Mouse (Mus musculus) liver, embryonic 15.5 days (tissue): ENCODE measurements around the gene Sbno1. TPM values are rescaled to one million over a fixed set of nuclear protein-coding genes. Genes with fewer than 3 reads are reported as not detected.
"Not testable (repeated sequence)": the region's sequence is repeated elsewhere in the genome, so short reads cannot be mapped to it uniquely, and the experiment has no call there.

ENCODE experiments used
- ATAC-seq: fragments of 200-750 bp; cut with Nextera tagmentation; 2 replicates; pipeline ENCODE4 v1.8.0; 2017; ENCODE audit warnings: moderate number of reproducible peaks, mild to moderate bottlenecking, moderate library complexity; ENCODE audit not compliant: insufficient read depth
- H3K27ac ChIP-seq: fragments of 300-500 bp; sonication (generic); replicated peaks from 2 replicates; pipeline ENCODE4 v1.5.1; 2015; ENCODE audit warnings: mild to moderate bottlenecking, inconsistent platforms
- H3K27me3 ChIP-seq: fragments of 300-500 bp; sonication (generic); 2 replicates; pipeline ENCODE4 v1.6.1; 2015; ENCODE audit warnings: mild to moderate bottlenecking, inconsistent platforms
- H3K36me3 ChIP-seq: fragments of 300-500 bp; sonication (generic); replicated peaks from 2 replicates; pipeline ENCODE4 v1.6.1; 2015; ENCODE audit warnings: moderate library complexity, mild to moderate bottlenecking, inconsistent platforms
- H3K4me1 ChIP-seq: fragments of 300-500 bp; sonication (generic); replicated peaks from 2 replicates; pipeline ENCODE4 v1.6.1; 2015; ENCODE audit warnings: inconsistent platforms
- H3K4me2 ChIP-seq: fragments of 300-500 bp; sonication (generic); 2 replicates; pipeline ENCODE4 v1.6.1; 2015; ENCODE audit warnings: moderate library complexity, mild to moderate bottlenecking, inconsistent platforms
- H3K4me3 ChIP-seq: fragments of 300-500 bp; sonication (generic); replicated peaks from 2 replicates; pipeline ENCODE4 v1.5.1; 2015; ENCODE audit warnings: mild to moderate bottlenecking, inconsistent platforms
- H3K9ac ChIP-seq: fragments of 300-500 bp; sonication (generic); 2 replicates; pipeline ENCODE4 v1.6.1; 2015; ENCODE audit warnings: moderate library complexity, mild to moderate bottlenecking, inconsistent platforms
- H3K9me3 ChIP-seq: fragments of 300-500 bp; sonication (generic); replicated peaks from 2 replicates; pipeline ENCODE4 v1.6.1; 2016; ENCODE audit warnings: inconsistent platforms
- WGBS: fragments of 180-500 bp; shearing (Covaris S2); methylation state at CpG from one replicate; pipeline ENCODE4 v1.1.7; 2015; ENCODE audit warnings: mixed read lengths; ENCODE audit not compliant: insufficient replicate concordance; 5-methylcytosine and 5-hydroxymethylcytosine counted together
- polyA plus RNA-seq: library from polyadenylated mRNA; unstranded; fragments of >200 nt; fragmentation: Nextera tagmentation; extraction: Ambion mirVana; gene quantifications from 2 replicates; pipeline ENCODE4 v1.2.1, GENCODE M21; 2015

Gene Sbno1
- polyA plus RNA-seq, 1 experiment from 2014 or later, result 35.3 TPM

- H3K9me3 ChIP-seq, result no peaks in the 10 kb centered on the region
- H3K27me3 ChIP-seq, result no peaks in the 10 kb centered on the region
- H3K4me3 ChIP-seq, result no peak overlapping the region
- H3K4me1 ChIP-seq, result no peaks in the 10 kb centered on the region
- no peak for ATAC-seq
- no peak overlapping the region for H3K27ac ChIP-seq
- no peak overlapping the region for H3K9ac ChIP-seq
- WGBS, result 81% methylated on average over 2 of the region's 2 CpGs
- no peak overlapping the region for H3K4me2 ChIP-seq
- peaks cover 27% of the 10 kb centered on the region for H3K36me3 ChIP-seq
Observed at GRCm38 (mm10) chr5:124365754-124366153, 60.0 kb downstream of the Sbno1 start.

- peaks cover 13% of the 10 kb centered on the region for H3K36me3 ChIP-seq
- no peak overlapping the region for H3K4me2 ChIP-seq
- no peak overlapping the region for H3K27ac ChIP-seq
- H3K4me3 ChIP-seq, result no peak overlapping the region
- H3K4me1 ChIP-seq, result no peaks in the 10 kb centered on the region
- ATAC-seq, result no peak
- H3K27me3 ChIP-seq, result no peaks in the 10 kb centered on the region
- no peaks in the 10 kb centered on the region for H3K9me3 ChIP-seq
- H3K9ac ChIP-seq, result no peak overlapping the region
- WGBS, result 74% methylated on average over 6 of the region's 6 CpGs
Observed at GRCm38 (mm10) chr5:124364173-124364918, 61.5 kb downstream of the Sbno1 start.

GRCm38 (mm10) chr5:124362982-124363381 is 62.8 kb downstream of the Sbno1 start, which contains the start of gene Cdk2ap1:
Gene Cdk2ap1, minus strand, starts transcription at chr5:124363082.
- not testable (repeated sequence) for H3K36me3 ChIP-seq, H3K27ac ChIP-seq, H3K4me3 ChIP-seq, H3K4me1 ChIP-seq, H3K4me2 ChIP-seq, H3K9me3 ChIP-seq, ATAC-seq, H3K27me3 ChIP-seq, H3K9ac ChIP-seq
- 71% methylated on average over 5 of the region's 5 CpGs for WGBS

GRCm38 (mm10) chr5:124359641-124360040 is 66.2 kb downstream of the Sbno1 start:
- Histone ChIP-seq H3K27me3 (no peaks in the 10 kb centered on the region), H3K9ac (no peak overlapping the region), H3K9me3 (no peaks in the 10 kb centered on the region), H3K36me3 (no peaks in the 10 kb centered on the region), H3K27ac (no peak overlapping the region), H3K4me3 (no peak overlapping the region), H3K4me2 (no peak overlapping the region), H3K4me1 (peaks cover 7% of the 10 kb centered on the region)
- no peak for ATAC-seq
- 71% methylated on average over 2 of the region's 2 CpGs for WGBS

GRCm38 (mm10) chr5:124356695-124357094 is 69.1 kb downstream of the Sbno1 start:
- Histone ChIP-seq H3K9ac (no peak overlapping the region), H3K4me2 (no peak overlapping the region), H3K36me3 (no peaks in the 10 kb centered on the region), H3K9me3 (no peaks in the 10 kb centered on the region), H3K4me1 (peaks cover 27% of the 10 kb centered on the region), H3K4me3 (no peak overlapping the region), H3K27ac (no peak overlapping the region), H3K27me3 (no peaks in the 10 kb centered on the region)
- WGBS, result 54% methylated on average over 3 of the region's 3 CpGs
- ATAC-seq, result no peak

- H3K27ac ChIP-seq, result no peak overlapping the region
- peak overlapping the region; percentile 95 for H3K4me2 ChIP-seq
- H3K4me3 ChIP-seq, result peak overlapping the region; percentile 91
- H3K9ac ChIP-seq, result peak overlapping the region; percentile 92; the same call in 1 of the 2 replicates
- no peaks in the 10 kb centered on the region for H3K36me3 ChIP-seq
- H3K4me1 ChIP-seq, result peaks cover 39% of the 10 kb centered on the region
- ATAC-seq, result no peak
- WGBS, result 6% methylated on average over 12 of the region's 12 CpGs
- H3K27me3 ChIP-seq, result no peaks in the 10 kb centered on the region
- H3K9me3 ChIP-seq, result no peaks in the 10 kb centered on the region
Observed at GRCm38 (mm10) chr5:124355425-124355959, 70.3 kb downstream of the Sbno1 start.

GRCm38 (mm10) chr5:124354574-124355424 is 71.0 kb downstream of the Sbno1 start:
- Histone ChIP-seq H3K4me1 (peaks cover 43% of the 10 kb centered on the region), H3K36me3 (peaks cover 2% of the 10 kb centered on the region; the same call in 1 of the 2 replicates), H3K9me3 (no peaks in the 10 kb centered on the region), H3K4me3 (peak overlapping the region; percentile 91), H3K27me3 (no peaks in the 10 kb centered on the region), H3K4me2 (peak overlapping the region; percentile 95), H3K27ac (peak overlapping the region; percentile 75), H3K9ac (peak overlapping the region; percentile 92)
- ATAC-seq, result peak; percentile 73
- WGBS, result under 1% methylated on average over 38 of the region's 60 CpGs

GRCm38 (mm10) chr5:124353726-124354547 is 71.9 kb downstream of the Sbno1 start:
- peak; percentile 64 for ATAC-seq
- H3K27ac ChIP-seq, result peak overlapping the region; percentile 89
- H3K9ac ChIP-seq, result peak overlapping the region; percentile 92
- H3K27me3 ChIP-seq, result no peaks in the 10 kb centered on the region
- H3K4me2 ChIP-seq, result peak overlapping the region; percentile 95
- peaks cover 10% of the 10 kb centered on the region for H3K36me3 ChIP-seq
- under 1% methylated on average over 105 of the region's 132 CpGs for WGBS
- H3K4me3 ChIP-seq, result peak overlapping the region; percentile 91
- H3K9me3 ChIP-seq, result no peaks in the 10 kb centered on the region
- H3K4me1 ChIP-seq, result peaks cover 43% of the 10 kb centered on the region

GRCm38 (mm10) chr5:124353011-124353725 is 72.6 kb downstream of the Sbno1 start:
- Histone ChIP-seq H3K27ac (peak overlapping the region; percentile 89), H3K36me3 (peaks cover 18% of the 10 kb centered on the region)

More at GRCm38 (mm10) chr5:124353011-124353725, 72.6 kb downstream of the Sbno1 start:
- Histone ChIP-seq H3K4me2 (peak overlapping the region; percentile 95), H3K4me3 (peak overlapping the region; percentile 91), H3K4me1 (peaks cover 43% of the 10 kb centered on the region), H3K9me3 (no peaks in the 10 kb centered on the region), H3K9ac (peak overlapping the region; percentile 92), H3K27me3 (no peaks in the 10 kb centered on the region)
- no peak for ATAC-seq
- under 1% methylated on average over 32 of the region's 32 CpGs for whole genome bisulfite sequencing
